Mouse (Mus musculus): ENCODE data around the gene Olfr320.

- TF ChIP-seq POLR2A (IDR thresholded peaks at IDR 0.05; ENCODE audit: low read depth, low read length) (no peak), CTCF (conservative IDR thresholded peaks at IDR 0.05; ENCODE audit: insufficient read depth, insufficient read length, low read depth, low read length) (no peak)
Observed at GRCm38 (mm10) chr11:58671825-58672224, 9.1 kb upstream of the Olfr320 start.
